Mouse (Mus musculus): Measurements from ENCODE around the gene 9030612E09Rik. TPM values are rescaled to one million over a fixed set of nuclear protein-coding genes. Genes with fewer than 3 reads are reported as not detected.

Gene 9030612E09Rik
- polyA plus RNA-seq, 1 experiment from 2014 or later = 2.0 TPM

DNA sequence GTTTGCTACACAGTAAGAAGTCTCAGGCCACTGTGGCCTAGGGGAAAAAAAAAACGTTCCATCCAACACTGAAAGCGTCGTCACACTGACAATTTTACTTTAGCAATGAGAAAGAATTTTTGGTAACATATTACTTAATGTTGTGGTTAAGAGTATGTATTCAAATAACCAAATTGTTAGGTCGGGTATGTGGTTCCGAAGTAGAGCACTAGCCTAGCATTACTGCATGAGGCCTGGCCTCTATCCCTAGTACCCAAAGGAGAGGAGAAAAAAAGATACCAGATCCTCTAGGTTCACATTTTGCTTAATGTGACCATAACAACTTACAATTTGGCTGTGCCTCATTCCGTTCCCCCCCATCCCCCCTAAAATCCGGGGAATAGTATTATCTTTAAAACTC lies 46.0 kb downstream of the 9030612E09Rik start:
- H3K4me1 ChIP-seq (ENCODE audit: control insufficient read depth, insufficient read depth, low read length) = peaks cover 10% of the 10 kb centered on the region; the same call in 1 of the 2 replicates
- no peaks in the 10 kb centered on the region for H3K9me3 ChIP-seq (replicated peaks; ENCODE audit: control insufficient read depth, low read length)
- DNase-seq (ENCODE audit: low spot score) = peak; percentile 4
- peak overlapping the region; percentile 97 for H3K4me2 ChIP-seq (ENCODE audit: low read length)
- H3K27ac ChIP-seq (ENCODE audit: low read depth, low read length) = peak overlapping the region; percentile 86; the same call in 1 of the 2 replicates
- H3K4me3 ChIP-seq (ENCODE audit: low read depth, low read length) = peak overlapping the region; percentile 90
- no peaks in the 10 kb centered on the region for H3K36me3 ChIP-seq (ENCODE audit: control insufficient read depth, insufficient read depth, low read length)
- 30% methylated on average over 7 of the region's 7 CpGs for WGBS
- no peaks in the 10 kb centered on the region for H3K27me3 ChIP-seq (replicated peaks; ENCODE audit: control insufficient read depth, insufficient read depth, low read length)
- ATAC-seq = no peak
- peak overlapping the region; percentile 99 for H3K9ac ChIP-seq (ENCODE audit: low read length)

- WGBS = under 1% methylated on average over 50 of the region's 50 CpGs
- H3K27me3 ChIP-seq (replicated peaks; ENCODE audit: control insufficient read depth, insufficient read depth, low read length) = no peaks in the 10 kb centered on the region
Observed at GRCm38 (mm10) chr10:43220910-43221625, 46.6 kb downstream of the 9030612E09Rik start, which contains the start of gene Pdss2. Pdss2 (plus strand) TSS chr10:43221486.

DNA sequence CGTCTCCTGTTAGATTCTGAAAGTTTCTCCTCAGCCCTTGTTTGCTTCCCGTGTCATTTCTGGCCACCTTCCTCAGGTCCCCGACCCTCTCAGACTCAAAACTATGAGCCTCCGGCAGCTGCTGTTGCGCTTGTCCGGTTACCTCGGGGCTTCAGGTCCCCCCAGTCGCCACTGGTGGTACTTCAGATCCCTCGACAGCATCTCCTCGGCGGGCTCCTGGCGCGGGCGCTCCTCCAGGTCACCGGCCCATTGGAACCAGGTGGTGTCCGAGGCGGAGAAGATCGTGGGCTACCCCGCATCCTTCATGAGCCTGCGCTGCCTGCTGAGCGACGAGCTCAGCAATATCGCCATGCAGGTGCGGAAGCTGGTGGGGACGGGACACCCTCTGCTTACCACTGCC lies 47.2 kb downstream of the 9030612E09Rik start:
- ATAC-seq = peak; percentile 45
- under 1% methylated on average over 25 of the region's 25 CpGs for WGBS

More at GRCm38 (mm10) chr10:43220910-43221625, 46.6 kb downstream of the 9030612E09Rik start, which contains the start of gene Pdss2:
- Histone ChIP-seq H3K36me3 (ENCODE audit: control insufficient read depth, insufficient read depth, low read length) (no peaks in the 10 kb centered on the region), H3K9ac (ENCODE audit: low read length) (peak within 1 kb of the TSS; percentile 99), H3K4me1 (ENCODE audit: control insufficient read depth, insufficient read depth, low read length) (peaks cover 10% of the 10 kb centered on the region; the same call in 1 of the 2 replicates), H3K27ac (ENCODE audit: low read depth, low read length) (peak within 1 kb of the TSS; percentile 86), H3K9me3 (replicated peaks; ENCODE audit: control insufficient read depth, low read length) (no peaks in the 10 kb centered on the region), H3K4me3 (ENCODE audit: low read depth, low read length) (peak within 1 kb of the TSS; percentile 90), H3K4me2 (ENCODE audit: low read length) (peak within 1 kb of the TSS; percentile 97)
- ATAC-seq (peak; percentile 98), DNase-seq (ENCODE audit: low spot score) (peak; percentile 98)

DNA sequence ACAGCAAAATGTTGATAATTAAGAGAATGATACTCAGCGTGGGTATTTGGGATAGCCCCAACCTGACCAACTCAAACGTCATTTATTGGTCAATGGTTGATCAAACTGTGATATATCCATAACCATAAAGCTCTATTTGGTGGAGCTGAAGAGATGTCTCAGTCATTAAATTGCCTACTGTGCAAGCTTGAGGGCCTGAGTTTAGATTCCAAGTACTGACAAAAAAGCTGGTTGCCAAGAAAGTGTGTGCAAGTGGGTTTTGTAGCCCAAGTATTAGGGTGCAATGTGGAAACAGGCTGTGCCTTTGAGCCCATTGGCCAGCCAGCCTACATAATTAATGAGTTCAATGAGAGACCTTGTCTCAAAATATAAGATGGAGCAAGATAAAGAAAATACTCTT lies 48.9 kb downstream of the 9030612E09Rik start:
- no peaks in the 10 kb centered on the region for H3K27me3 ChIP-seq (replicated peaks; ENCODE audit: control insufficient read depth, insufficient read depth, low read length)
- DNase-seq (ENCODE audit: low spot score) = no peak
- 85% methylated on average over 2 of the region's 2 CpGs for WGBS

More for the DNA sequence above, 47.2 kb downstream of the 9030612E09Rik start:
- Histone ChIP-seq H3K4me3 (ENCODE audit: low read depth, low read length) (peak overlapping the region; percentile 90), H3K9ac (ENCODE audit: low read length) (peak overlapping the region; percentile 99), H3K4me1 (ENCODE audit: control insufficient read depth, insufficient read depth, low read length) (peaks cover 10% of the 10 kb centered on the region; the same call in 1 of the 2 replicates), H3K27me3 (replicated peaks; ENCODE audit: control insufficient read depth, insufficient read depth, low read length) (no peaks in the 10 kb centered on the region), H3K9me3 (replicated peaks; ENCODE audit: control insufficient read depth, low read length) (no peaks in the 10 kb centered on the region), H3K27ac (ENCODE audit: low read depth, low read length) (peak overlapping the region; percentile 55; the same call in 1 of the 2 replicates), H3K4me2 (ENCODE audit: low read length) (peak overlapping the region; percentile 97), H3K36me3 (ENCODE audit: control insufficient read depth, insufficient read depth, low read length) (no peaks in the 10 kb centered on the region)
- no peak for DNase-seq (ENCODE audit: low spot score)

More for the DNA sequence above, 48.9 kb downstream of the 9030612E09Rik start:
- Histone ChIP-seq H3K36me3 (ENCODE audit: control insufficient read depth, insufficient read depth, low read length) (no peaks in the 10 kb centered on the region), H3K9ac (ENCODE audit: low read length) (no peak overlapping the region), H3K4me2 (ENCODE audit: low read length) (no peak overlapping the region), H3K4me1 (ENCODE audit: control insufficient read depth, insufficient read depth, low read length) (peaks cover 10% of the 10 kb centered on the region; the same call in 1 of the 2 replicates), H3K27ac (ENCODE audit: low read depth, low read length) (no peak overlapping the region), H3K9me3 (replicated peaks; ENCODE audit: control insufficient read depth, low read length) (no peaks in the 10 kb centered on the region), H3K4me3 (ENCODE audit: low read depth, low read length) (no peak overlapping the region)
- ATAC-seq = no peak

Other genes starting within 250 kb of the 9030612E09Rik start
- gene Sobp, start 174 bp upstream of the 9030612E09Rik start, polyA plus RNA-seq (2014; fragmentation: Nextera tagmentation; extraction: Ambion mirVana) = 12.8 and 14.5 TPM in 2 replicates
- gene Pdss2, start 46.8 kb downstream of the 9030612E09Rik start, polyA plus RNA-seq (2014; fragmentation: Nextera tagmentation; extraction: Ambion mirVana) = 13.3 and 13.9 TPM in 2 replicates